Mouse (Mus musculus) myocyte (in vitro differentiated cells): Measurements from ENCODE around the gene Fam122a.

Experiments
- CEBPB ChIP-seq: IDR thresholded peaks from 2 replicates; pipeline ENCODE4 v1.6.1; 2011; ENCODE audit warnings: mild to moderate bottlenecking, moderate library complexity; ENCODE audit not compliant: poor library complexity, insufficient read depth, severe bottlenecking
- MAX ChIP-seq: IDR thresholded peaks from one replicate; pipeline ENCODE4 v1.6.1; 2011; ENCODE audit warnings: low read depth, mild to moderate bottlenecking, control low read depth
- MYOD1 ChIP-seq, 3 experiments: IDR thresholded peaks; one replicate each; pipeline ENCODE4 v1.6.1; 2011; ENCODE audit warnings: control low read depth in 2 of 3, low read depth in 2 of 3, mild to moderate bottlenecking in 2 of 3, moderate library complexity in 1 of 3; ENCODE audit not compliant: insufficient read length in 2 of 3, control insufficient read depth in 1 of 3
- MYOG ChIP-seq, 3 experiments: IDR thresholded peaks; one replicate each; pipeline ENCODE4 v1.6.1; 2011; ENCODE audit warnings: control low read depth in 2 of 3, low read depth in 2 of 3, mild to moderate bottlenecking in 2 of 3; ENCODE audit not compliant: insufficient read length in 2 of 3, control insufficient read depth in 1 of 3, insufficient read depth in 1 of 3
- POLR2A ChIP-seq: IDR thresholded peaks from one replicate; pipeline ENCODE4 v1.6.1; 2011; ENCODE audit warnings: low read depth, mild to moderate bottlenecking, control low read depth, moderate library complexity; ENCODE audit not compliant: insufficient read length
- POLR2AphosphoS2 ChIP-seq: IDR thresholded peaks from one replicate; pipeline ENCODE4 v1.6.1; 2011; ENCODE audit warnings: low read depth, control low read depth; ENCODE audit not compliant: insufficient read length
- TCF12 ChIP-seq: IDR thresholded peaks from one replicate; pipeline ENCODE4 v1.6.1; 2011; ENCODE audit warnings: mild to moderate bottlenecking, control low read depth; ENCODE audit not compliant: poor library complexity, insufficient read depth, severe bottlenecking
- USF1 ChIP-seq: IDR thresholded peaks from one replicate; pipeline ENCODE4 v1.6.1; 2011; ENCODE audit warnings: low read depth, mild to moderate bottlenecking, control low read depth, moderate library complexity

GRCm38 (mm10) chr19:24431381-24431780 is 45.8 kb downstream of the Fam122a start:
- TF ChIP-seq USF1, result no peak
- TF ChIP-seq POLR2A, result no peak
- no peak for TF ChIP-seq MAX
- TF ChIP-seq POLR2AphosphoS2, result no peak
- TF ChIP-seq TCF12, result no peak
- TF ChIP-seq CEBPB, result no peak
- no peak for TF ChIP-seq MYOD1 (IDR thresholded peaks at IDR 0.05; ENCODE audit: control insufficient read depth in 1 of 3, insufficient read length in 2 of 3, low read depth in 2 of 3)
- no peak for TF ChIP-seq MYOG (IDR thresholded peaks at IDR 0.05; ENCODE audit: control insufficient read depth in 1 of 3, insufficient read depth in 1 of 3, insufficient read length in 2 of 3, low read depth in 2 of 3)
